Comparison of ENCODE assay signal across 8 mouse cellular contexts in genomic region chr4:24698528-24699117, GRCm38 (mm10).
DNase-seq lines count a peak whose midpoint lies in the region; ATAC-seq and TF ChIP-seq lines count a peak whose summit lies in the region.

No protein-coding gene starts in this region.

- TF ChIP-seq CTCF in left cerebral cortex, adult 2 months (IDR thresholded peaks at IDR 0.05) = peak; percentile 72

- intact Hi-C loops in left cerebral cortex, adult 2 months (cut with DNase I) = loop anchor here (10.0 kb wide), 1 partner anchor 444 kb away; no protein-coding TSS in a partner anchor
- intact Hi-C loops in left cerebral cortex, postnatal 14 days (cut with DNase I) = loop anchor here (5.0 to 10.0 kb wide), 2 partner anchors 154 to 451 kb away; no protein-coding TSS in a partner anchor

- 66% methylated on average over 7 of the region's 7 CpGs for WGBS in embryonic facial prominence, embryonic 11.5 days

- no peak overlapping the region for H3K27ac ChIP-seq in left cerebral cortex, adult 2 months
- H3K27ac ChIP-seq in embryonic facial prominence, embryonic 11.5 days (replicated peaks; ENCODE audit: low read depth, low read length) = no peak overlapping the region

- H3K9ac ChIP-seq in embryonic facial prominence, embryonic 11.5 days (replicated peaks; ENCODE audit: low read length) = no peak overlapping the region

- no peak overlapping the region for H3K4me2 ChIP-seq in embryonic facial prominence, embryonic 11.5 days (ENCODE audit: low read depth, low read length)

- 0 out of 2 replicates have a peak overlapping the region, but pooled peaks have one; percentile 2 for H3K4me3 ChIP-seq in left cerebral cortex, adult 2 months
- H3K4me3 ChIP-seq in embryonic facial prominence, embryonic 11.5 days (ENCODE audit: low read depth, low read length) = no peak overlapping the region

- no peaks in the 10 kb centered on the region for H3K36me3 ChIP-seq in embryonic facial prominence, embryonic 11.5 days (replicated peaks; ENCODE audit: control insufficient read depth, insufficient read depth, low read depth, low read length)

- H3K27me3 ChIP-seq in embryonic facial prominence, embryonic 11.5 days (ENCODE audit: control insufficient read depth, insufficient read depth, low read length) = no peaks in the 10 kb centered on the region

- no peaks in the 10 kb centered on the region for H3K9me3 ChIP-seq in embryonic facial prominence, embryonic 11.5 days (replicated peaks; ENCODE audit: control insufficient read depth, low read length)

- no peaks in the 10 kb centered on the region for H3K4me1 ChIP-seq in embryonic facial prominence, embryonic 11.5 days (ENCODE audit: control insufficient read depth, insufficient read depth, low read length)

- ATAC-seq in embryonic facial prominence, embryonic 11.5 days (replicated peaks; ENCODE audit: insufficient number of reproducible peaks, low FRiP score, low TSS enrichment, low read depth) = no peak

- DNase-seq in left cerebral cortex, adult 2 months (ENCODE audit: extremely low spot score in 1 of 2, low spot score in 2 of 2) = peak; percentile 24 to 36
- no peak for DNase-seq in left cerebral cortex, adult 8-10 months (ENCODE audit: low spot score in 2 of 2)
- peak; percentile 38 for DNase-seq in adipocyte (ENCODE audit: low spot score)
- DNase-seq in embryonic facial prominence, embryonic 11.5 days (ENCODE audit: low spot score) = peak; percentile 61
- peak; percentile 34 to 58 for DNase-seq in left cerebral cortex, postnatal 14 days (ENCODE audit: low spot score in 2 of 2)
- peak; percentile 27 for DNase-seq in telencephalon, adult 2 months (ENCODE audit: low read depth, low spot score)
- DNase-seq in kidney, adult 11 months = no peak
- no peak for DNase-seq in thymus, postnatal 0 days (ENCODE audit: low spot score)

Comparison
In these comparisons a context has a peak if more than half of its experiments do, and no peak if none do; other contexts are left out.
1. DNase-seq: peak in left cerebral cortex, adult 2 months (2 of 2), adipocyte (single experiment), embryonic facial prominence, embryonic 11.5 days (single experiment), left cerebral cortex, postnatal 14 days (2 of 2) and telencephalon, adult 2 months (single experiment); none in left cerebral cortex, adult 8-10 months (0 of 2), kidney, adult 11 months (single experiment) and thymus, postnatal 0 days (single experiment).